Mouse (Mus musculus) CH12.LX (cell line): Measurements from ENCODE around the gene Capn13. TPM values are rescaled to one million over a fixed set of nuclear protein-coding genes. Genes with fewer than 3 reads are reported as not detected.

Source experiments
- DNase-seq: peaks from one replicate; pipeline ENCODE4 v3.0.0-alpha.2; 2013; ENCODE audit errors: extremely low read depth
- H3K27ac ChIP-seq: 2 replicates; pipeline ENCODE4 v1.5.1; 2012; ENCODE audit warnings: low read depth, mild to moderate bottlenecking, control low read depth, moderate library complexity; ENCODE audit not compliant: insufficient read depth
- H3K27me3 ChIP-seq: replicated peaks from 2 replicates; pipeline ENCODE3; 2012; ENCODE audit warnings: inconsistent platforms
- H3K36me3 ChIP-seq, 2 experiments: replicated peaks in 1 of 2; 2 replicates each; pipeline versions ENCODE3 to v1.6.1; 2012; ENCODE audit warnings: inconsistent platforms in 1 of 2, low read length in 1 of 2, mild to moderate bottlenecking in 1 of 2, mixed read lengths in 1 of 2, moderate library complexity in 1 of 2; ENCODE audit not compliant: control insufficient read depth in 1 of 2, insufficient read depth in 1 of 2
- H3K4me1 ChIP-seq, 2 experiments: 2 replicates each; pipeline ENCODE4 v1.6.1; 2012; ENCODE audit warnings: inconsistent platforms in 1 of 2, moderate library complexity in 1 of 2; ENCODE audit not compliant: insufficient read depth in 2 of 2, control insufficient read depth in 1 of 2
- H3K4me2 ChIP-seq: 2 replicates; pipeline ENCODE4 v1.6.1; 2012; ENCODE audit warnings: low read depth, mild to moderate bottlenecking, control low read depth; ENCODE audit not compliant: poor library complexity, insufficient read depth, severe bottlenecking
- H3K4me3 ChIP-seq, 3 experiments: fragments of 150-350 bp in 1 of 3; sonication (generic) in 1 of 3; replicated peaks in 1 of 3; 2 replicates each; pipeline versions ENCODE3 to v1.5.1; 2011 to 2012; ENCODE audit warnings: low read depth in 2 of 3, low read length in 2 of 3, mild to moderate bottlenecking in 2 of 3, moderate library complexity in 2 of 3, control low read depth in 1 of 3, improper control_type of control experiment in 1 of 3, inconsistent platforms in 1 of 3, mixed read lengths in 1 of 3; ENCODE audit not compliant: poor library complexity in 1 of 3
- H3K79me2 ChIP-seq: replicated peaks from 2 replicates; pipeline ENCODE4 v1.6.1; 2012; ENCODE audit warnings: mild to moderate bottlenecking, moderate library complexity; ENCODE audit not compliant: control insufficient read depth, poor library complexity, insufficient read depth, severe bottlenecking; ENCODE audit errors: extremely low read depth
- H3K9ac ChIP-seq: 2 replicates; pipeline ENCODE4 v1.6.1; 2012; ENCODE audit warnings: low read depth, mild to moderate bottlenecking, control low read depth, moderate library complexity; ENCODE audit not compliant: insufficient read depth
- H3K9me3 ChIP-seq: replicated peaks from 2 replicates; pipeline ENCODE3; 2012; ENCODE audit warnings: low read length, inconsistent platforms, mixed read lengths
- CHD2 ChIP-seq: IDR thresholded peaks from 2 replicates; pipeline ENCODE4 v1.6.1; 2011; ENCODE audit warnings: low read length, improper control_type of control experiment
- CTCF ChIP-seq, 2 experiments: IDR thresholded peaks in 1 of 2; conservative IDR thresholded peaks in 1 of 2; 2 replicates each; pipeline ENCODE4 v1.5.1; 2011 to 2012; ENCODE audit warnings: low read depth in 2 of 2, low read length in 2 of 2, improper control_type of control experiment in 1 of 2, inconsistent platforms in 1 of 2, mild to moderate bottlenecking in 1 of 2, moderate library complexity in 1 of 2
- E2F4 ChIP-seq: IDR thresholded peaks from 2 replicates; pipeline ENCODE4 v1.6.1; 2011; ENCODE audit warnings: low read depth, low read length, improper control_type of control experiment; ENCODE audit not compliant: insufficient replicate concordance
- ELF1 ChIP-seq: IDR thresholded peaks from 2 replicates; pipeline ENCODE4 v1.6.1; 2014; ENCODE audit warnings: low read depth, mild to moderate bottlenecking, inconsistent platforms, low read length, improper control_type of control experiment
- EP300 ChIP-seq: IDR thresholded peaks from 2 replicates; pipeline ENCODE4 v1.6.1; 2011; ENCODE audit warnings: low read length, improper control_type of control experiment
- GABPA ChIP-seq: IDR thresholded peaks from 2 replicates; pipeline ENCODE4 v1.6.1; 2012; ENCODE audit warnings: low read depth, low read length, improper control_type of control experiment, inconsistent platforms; ENCODE audit not compliant: insufficient replicate concordance
- HCFC1 ChIP-seq: IDR thresholded peaks from 2 replicates; pipeline ENCODE4 v1.6.1; 2012; ENCODE audit warnings: low read depth, mild to moderate bottlenecking, inconsistent platforms, low read length, improper control_type of control experiment
- IRF4 ChIP-seq: IDR thresholded peaks from 2 replicates; pipeline ENCODE4 v1.6.1; 2014; ENCODE audit warnings: low read depth, mild to moderate bottlenecking, inconsistent platforms, low read length, improper control_type of control experiment
- JUN ChIP-seq: IDR thresholded peaks from 2 replicates; pipeline ENCODE4 v1.6.1; 2011; ENCODE audit warnings: low read depth, mild to moderate bottlenecking, low read length, improper control_type of control experiment, moderate library complexity; ENCODE audit not compliant: insufficient read depth
- MAFK ChIP-seq: IDR thresholded peaks from 2 replicates; pipeline ENCODE4 v1.6.1; 2011; ENCODE audit warnings: low read length, improper control_type of control experiment; ENCODE audit not compliant: insufficient replicate concordance
- MAZ ChIP-seq: IDR thresholded peaks from 2 replicates; pipeline ENCODE4 v1.6.1; 2012; ENCODE audit warnings: low read depth, mild to moderate bottlenecking, inconsistent platforms, low read length, improper control_type of control experiment, moderate library complexity
- MXI1 ChIP-seq: IDR thresholded peaks from 2 replicates; pipeline ENCODE4 v1.6.1; 2011; ENCODE audit warnings: mild to moderate bottlenecking, low read depth, low read length, improper control_type of control experiment
- MYC ChIP-seq: IDR thresholded peaks from 2 replicates; pipeline ENCODE4 v1.6.1; 2011; ENCODE audit warnings: low read depth, mild to moderate bottlenecking, improper control_type of control experiment, low read length
- NRF1 ChIP-seq: IDR thresholded peaks from 2 replicates; pipeline ENCODE4 v1.6.1; 2014; ENCODE audit warnings: low read depth, mild to moderate bottlenecking, inconsistent platforms, low read length, improper control_type of control experiment, moderate library complexity
- PAX5 ChIP-seq: IDR thresholded peaks from 2 replicates; pipeline ENCODE4 v1.6.1; 2012; ENCODE audit warnings: low read length, inconsistent platforms, mixed read lengths
- POLR2A ChIP-seq: IDR thresholded peaks from 2 replicates; pipeline ENCODE4 v1.6.1; 2011; ENCODE audit warnings: low read depth, mild to moderate bottlenecking, improper control_type of control experiment, low read length
- POLR2AphosphoS2 ChIP-seq: IDR thresholded peaks from 2 replicates; pipeline ENCODE4 v1.6.1; 2011; ENCODE audit warnings: low read depth, low read length, improper control_type of control experiment
- RCOR1 ChIP-seq: conservative IDR thresholded peaks from 2 replicates; pipeline ENCODE4 v1.6.1; 2012; ENCODE audit warnings: low read depth, mild to moderate bottlenecking, inconsistent platforms, low read length, improper control_type of control experiment
- SIN3A ChIP-seq: IDR thresholded peaks from 2 replicates; pipeline ENCODE4 v1.6.1; 2012; ENCODE audit warnings: low read length, improper control_type of control experiment, inconsistent platforms
- TCF12 ChIP-seq: IDR thresholded peaks from 2 replicates; pipeline ENCODE4 v1.6.1; 2014; ENCODE audit warnings: low read depth, mild to moderate bottlenecking, inconsistent platforms, low read length, improper control_type of control experiment
- UBTF ChIP-seq: IDR thresholded peaks from 2 replicates; pipeline ENCODE4 v1.6.1; 2012; ENCODE audit warnings: low read depth, mild to moderate bottlenecking, inconsistent platforms, low read length, improper control_type of control experiment, moderate library complexity
- USF1 ChIP-seq: IDR thresholded peaks from 2 replicates; pipeline ENCODE4 v1.6.1; 2014; ENCODE audit warnings: low read depth, mild to moderate bottlenecking, inconsistent platforms, low read length, improper control_type of control experiment
- USF2 ChIP-seq: conservative IDR thresholded peaks from 2 replicates; pipeline ENCODE4 v1.6.1; 2011; ENCODE audit warnings: low read depth, low read length, improper control_type of control experiment
- ZC3H11A ChIP-seq: IDR thresholded peaks from 2 replicates; pipeline ENCODE4 v1.6.1; 2012; ENCODE audit warnings: low read depth, mild to moderate bottlenecking, inconsistent platforms, low read length, improper control_type of control experiment
- ZNF384 ChIP-seq: IDR thresholded peaks from 2 replicates; pipeline ENCODE4 v1.6.1; 2012; ENCODE audit warnings: low read depth, low read length, improper control_type of control experiment, inconsistent platforms
- dilution Hi-C: fragments of 300-500 bp; cut with MboI; formaldehyde crosslinking; loops from 2 replicates; pipeline ENCODE4 v1.14.3; 2020; ENCODE audit warnings: low sequenced_read_pairs; ENCODE audit not compliant: extremely low pct_unique_long_range_greater_than_20kb, extremely low pct_ligation_motif_present
- in situ Hi-C: fragments of 300-500 bp; cut with MboI; formaldehyde crosslinking; loops from 3 replicates; pipeline ENCODE4 v1.14.3; 2019; ENCODE audit warnings: low sequenced_read_pairs, low pct_ligation_motif_present, low pct_unique_long_range_greater_than_20kb, mixed read lengths
- polyA plus RNA-seq: library from polyadenylated mRNA; unstranded; fragments of >175 nt; gene quantifications from 2 replicates; pipeline ENCODE4 v1.2.1, GENCODE M21; 2012; ENCODE audit warnings: low read depth; ENCODE audit not compliant: insufficient read length
- total RNA-seq, 2 experiments: library from RNA; depleted of rRNA; stranded (reverse); fragments of 300-350 nt in 1 of 2; fragments of >200 nt in 1 of 2; gene quantifications; 2 replicates each; pipeline ENCODE4 v1.2.3; 2012 to 2014

The Capn13 gene
- total and polyA plus RNA-seq, 3 experiments = not detected

DNA sequence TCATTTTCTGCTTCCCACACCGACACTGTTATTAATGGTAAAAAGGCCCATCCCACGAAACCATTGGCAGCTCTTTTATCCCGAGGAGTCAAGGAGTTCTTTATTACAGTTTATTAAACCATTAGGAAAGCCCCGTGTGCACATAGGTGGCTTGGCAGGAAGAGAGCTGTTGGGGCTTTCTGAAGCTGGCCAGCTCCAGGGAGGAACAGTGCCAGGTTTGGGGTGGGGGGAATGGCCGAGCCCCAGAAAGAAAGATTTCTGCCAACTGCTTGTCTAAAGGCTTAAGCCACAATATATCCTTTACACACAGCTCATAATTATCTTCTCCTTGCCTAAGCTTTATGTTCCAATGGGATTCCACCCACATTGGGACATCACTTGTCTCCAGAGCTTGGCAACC, 71.6 kb downstream of the Capn13 start:
- dilution Hi-C loops (no loop called here), in situ Hi-C loops (no loop called here)
- Histone ChIP-seq H3K4me2 (no peak overlapping the region), H3K4me1 (no peaks in the 10 kb centered on the region), H3K27me3 (no peaks in the 10 kb centered on the region)
- no peak for DNase-seq
- TF ChIP-seq MYC (no peak), TCF12 (no peak), JUN (no peak), ZC3H11A (no peak), UBTF (no peak), GABPA (no peak), IRF4 (no peak), EP300 (no peak), MAZ (no peak), SIN3A (no peak), E2F4 (no peak), MAFK (no peak), MXI1 (no peak), POLR2A (no peak)
- TF ChIP-seq, all 38 proteins: peak for 0
- Histone ChIP-seq H3K4me3 (no peak overlapping the region), H3K27ac (no peak overlapping the region), H3K79me2 (no peaks in the 10 kb centered on the region), H3K36me3 (no peaks in the 10 kb centered on the region), H3K9me3 (no peaks in the 10 kb centered on the region), H3K9ac (no peak overlapping the region)

DNA sequence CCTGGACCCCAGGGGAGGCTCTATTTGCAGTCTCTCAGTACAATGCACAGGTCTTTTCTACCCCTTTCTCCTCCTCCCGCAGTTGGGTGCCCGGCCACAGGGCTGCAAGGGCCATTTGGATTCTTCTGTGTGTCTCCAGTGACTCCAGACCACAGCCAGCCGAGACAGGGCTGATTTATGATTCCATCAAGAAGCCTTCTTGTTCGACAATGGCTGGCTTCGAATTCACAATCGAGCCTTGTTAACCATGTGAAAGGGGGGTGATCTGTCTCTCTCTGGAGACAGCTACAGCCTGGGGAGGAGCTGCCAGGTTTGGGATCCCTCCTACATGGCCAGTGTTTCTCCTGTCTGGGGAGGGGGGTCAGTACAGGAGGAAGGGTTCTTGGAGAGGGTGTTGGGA, 75.4 kb downstream of the Capn13 start:
- H3K27me3 ChIP-seq = no peaks in the 10 kb centered on the region
- H3K36me3 ChIP-seq = no peaks in the 10 kb centered on the region
- no peak overlapping the region for H3K27ac ChIP-seq
- no peaks in the 10 kb centered on the region for H3K79me2 ChIP-seq
- H3K9me3 ChIP-seq = no peaks in the 10 kb centered on the region
- TF ChIP-seq JUN = no peak
- TF ChIP-seq CHD2 = no peak
- TF ChIP-seq ELF1 = no peak
- TF ChIP-seq USF1 = no peak
- TF ChIP-seq USF2 = no peak
- no peak for TF ChIP-seq MXI1
- TF ChIP-seq POLR2AphosphoS2 = no peak
- TF ChIP-seq NRF1 = no peak
- no peak for TF ChIP-seq HCFC1
- TF ChIP-seq ZNF384 = no peak
- TF ChIP-seq MAFK = no peak
- TF ChIP-seq RCOR1 = no peak
- no peak for TF ChIP-seq MAZ
- no peak for TF ChIP-seq PAX5
- no peak for TF ChIP-seq CTCF (conservative IDR thresholded peaks at IDR 0.05 in 1 of 2, IDR thresholded peaks at IDR 0.05 in 1 of 2; ENCODE audit: low read depth in 2 of 2, low read length in 2 of 2)
- no peak for TF ChIP-seq SIN3A
- TF ChIP-seq ZC3H11A = no peak
- in situ Hi-C loops (no loop called here), dilution Hi-C loops (no loop called here)
- no peaks in the 10 kb centered on the region for H3K4me1 ChIP-seq
- H3K4me3 ChIP-seq = no peak overlapping the region
- H3K4me2 ChIP-seq = no peak overlapping the region
- no peak for DNase-seq
- no peak overlapping the region for H3K9ac ChIP-seq
